Mouse (Mus musculus): Measurements from ENCODE around the gene Amh.
A peak's percentile ranks its signal among the peaks of the same experiment; 100 is the strongest.

The Amh gene

DNA sequence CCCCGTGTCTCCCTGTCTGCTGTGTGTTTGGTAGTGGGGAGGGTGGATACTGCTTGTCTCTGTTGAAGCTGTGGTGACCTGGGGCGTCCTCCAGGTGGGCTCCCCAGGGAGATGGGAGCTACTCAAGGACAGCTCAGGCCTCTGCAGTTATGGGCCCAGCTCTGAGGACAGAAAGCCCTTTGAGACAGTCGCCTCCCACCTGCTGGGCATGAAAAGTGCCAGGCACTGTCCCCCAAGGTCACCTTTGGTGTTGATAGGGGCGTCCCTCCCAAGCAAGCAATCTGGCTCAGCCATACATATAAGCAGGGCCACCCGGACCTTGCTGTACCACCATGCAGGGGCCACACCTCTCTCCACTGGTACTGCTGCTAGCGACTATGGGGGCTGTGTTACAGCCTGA, at the start of gene Amh:
Gene Amh (plus strand): TSS at position 328 of the 400 bp plus-strand sequence.
- no peak for DNase-seq

DNA sequence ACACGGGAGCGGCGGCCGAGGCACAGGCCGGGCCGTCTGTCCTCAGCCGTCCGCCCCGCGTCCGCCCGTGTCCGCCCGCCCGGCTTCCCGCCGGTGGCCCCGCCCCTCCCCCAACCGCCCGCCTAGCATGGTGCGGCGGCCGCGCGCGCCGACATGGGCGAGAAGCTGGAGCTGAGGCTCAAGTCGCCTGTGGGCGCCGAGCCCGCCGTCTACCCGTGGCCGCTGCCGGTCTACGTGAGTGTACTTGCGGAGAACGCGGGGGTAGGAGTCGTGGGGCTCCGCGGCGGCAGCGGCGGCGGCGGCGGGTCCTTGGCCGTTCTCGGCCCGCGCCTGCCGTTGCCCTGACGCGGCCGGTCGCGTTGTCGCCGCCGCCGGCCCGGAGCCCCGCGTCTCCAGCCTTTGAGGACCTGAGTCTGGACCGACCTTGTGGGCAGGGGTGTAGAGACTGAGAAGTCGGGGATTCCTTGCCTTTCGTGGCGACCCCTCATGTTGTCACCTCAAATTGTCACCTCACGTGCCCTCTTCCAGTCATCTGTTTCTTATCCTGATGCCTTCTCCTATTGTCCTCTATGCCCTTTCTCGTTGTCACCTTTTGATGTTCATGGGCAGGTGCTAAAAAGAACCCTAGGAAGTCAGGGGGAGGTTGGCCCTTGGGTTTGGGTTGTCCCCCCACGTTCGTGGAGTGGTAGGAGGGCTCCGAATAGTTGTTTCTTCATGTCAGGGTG, 49.6 kb upstream of the Amh start:
- DNase-seq, result no peak

DNA sequence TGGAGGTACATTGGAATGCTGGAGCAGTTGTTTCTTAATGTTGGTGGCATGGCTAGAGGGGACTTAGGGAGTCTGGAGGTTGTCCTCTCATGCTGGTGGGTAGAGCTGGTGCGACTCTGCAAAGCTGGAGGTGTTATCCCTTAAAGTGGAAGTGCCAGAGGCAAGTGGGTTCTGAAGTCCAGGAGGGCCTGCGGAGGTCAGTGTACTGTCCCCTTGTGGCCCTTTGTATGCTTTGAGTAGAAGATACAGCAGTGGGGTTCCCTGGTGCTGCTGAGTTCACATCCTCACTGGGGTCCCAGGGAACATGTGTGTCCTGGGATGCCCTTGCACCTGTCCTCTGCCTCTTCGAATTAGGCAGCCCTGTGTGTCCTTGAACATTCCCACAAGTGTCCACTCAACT, 48.9 kb upstream of the Amh start:
- peak in 1 of 2 experiments; percentile 18 for DNase-seq

DNA sequence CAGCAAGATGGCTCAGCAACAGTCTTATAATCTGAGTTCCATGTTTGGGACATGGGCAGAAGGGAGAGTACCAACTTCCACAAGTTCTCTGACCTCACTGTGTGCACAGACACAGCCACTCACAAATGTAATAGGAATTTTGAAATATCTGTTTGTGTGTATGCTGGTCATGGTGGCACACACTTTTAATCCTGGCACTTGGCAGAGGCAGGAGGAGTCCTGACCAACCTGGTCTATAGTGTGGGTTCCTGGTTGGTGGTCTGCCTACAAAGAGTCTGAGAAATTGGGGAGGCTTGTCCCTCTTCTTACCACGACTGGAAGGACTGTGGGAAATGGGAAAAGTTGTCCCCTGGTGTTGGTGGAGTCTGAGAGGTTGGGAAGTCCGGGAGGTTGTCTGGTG, 48.5 kb upstream of the Amh start:
- no peak for DNase-seq

DNA sequence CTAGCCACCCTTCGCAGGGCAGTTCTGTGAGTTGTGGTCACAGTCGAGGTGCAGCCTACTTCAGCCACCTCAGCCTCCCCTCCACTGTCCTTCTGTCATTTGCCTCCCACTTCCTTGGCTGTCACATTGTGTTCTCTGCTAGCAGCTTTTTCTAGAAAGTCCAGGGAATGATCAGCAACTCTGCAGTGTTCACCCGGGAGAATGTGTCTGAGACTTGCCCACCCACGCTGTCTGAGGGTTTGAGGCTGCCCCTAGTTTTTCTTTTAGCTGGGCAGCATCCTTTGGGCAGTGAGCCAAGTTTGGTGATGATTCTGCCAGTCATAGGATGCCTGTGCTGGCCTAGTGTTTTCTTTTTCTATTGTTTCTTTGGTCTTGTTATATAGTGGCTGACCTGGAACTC, 48.1 kb upstream of the Amh start:
- DNase-seq, result no peak

DNA sequence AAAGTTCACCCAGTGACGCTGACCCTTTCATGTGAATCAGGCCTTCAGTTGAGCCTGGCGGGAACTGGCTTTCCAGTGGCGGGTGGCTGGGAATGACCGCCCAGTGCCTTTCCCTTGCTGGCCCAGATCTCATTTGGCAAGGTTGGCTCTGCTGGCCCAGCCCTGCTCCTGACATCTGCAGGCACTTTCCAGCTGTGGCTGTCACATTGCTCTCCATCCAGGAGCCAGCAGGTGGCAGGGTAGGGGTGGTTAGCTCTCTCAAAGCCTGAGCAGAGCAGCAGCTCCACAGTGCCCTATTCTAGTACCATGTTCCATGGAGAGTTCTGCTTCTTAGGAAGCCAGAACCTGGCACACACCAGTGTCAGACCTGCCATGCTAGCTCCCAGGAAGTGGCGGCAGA, 47.3 kb upstream of the Amh start:
- DNase-seq, result peak; percentile 81 to 87

DNA sequence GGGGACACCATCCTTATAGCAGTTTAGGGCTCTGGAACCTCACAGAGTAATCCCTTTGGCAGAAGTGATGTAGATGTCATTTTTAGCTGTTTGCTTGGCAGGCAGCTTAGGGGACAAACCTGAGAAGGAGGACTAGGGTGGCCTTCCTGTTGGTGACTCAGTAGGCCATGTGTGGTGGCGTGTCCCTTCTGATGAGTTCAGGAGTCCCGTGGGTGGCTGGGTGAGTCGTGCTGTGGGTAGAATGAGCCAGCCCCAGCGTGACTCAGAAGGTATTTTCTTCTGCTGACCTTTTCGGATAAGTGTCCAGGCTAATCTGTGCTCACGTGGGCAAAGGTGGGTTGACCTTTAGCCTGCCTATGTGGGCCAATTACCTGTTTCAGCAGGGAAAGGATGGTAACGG, 46.4 kb upstream of the Amh start:
- no peak for DNase-seq

DNA sequence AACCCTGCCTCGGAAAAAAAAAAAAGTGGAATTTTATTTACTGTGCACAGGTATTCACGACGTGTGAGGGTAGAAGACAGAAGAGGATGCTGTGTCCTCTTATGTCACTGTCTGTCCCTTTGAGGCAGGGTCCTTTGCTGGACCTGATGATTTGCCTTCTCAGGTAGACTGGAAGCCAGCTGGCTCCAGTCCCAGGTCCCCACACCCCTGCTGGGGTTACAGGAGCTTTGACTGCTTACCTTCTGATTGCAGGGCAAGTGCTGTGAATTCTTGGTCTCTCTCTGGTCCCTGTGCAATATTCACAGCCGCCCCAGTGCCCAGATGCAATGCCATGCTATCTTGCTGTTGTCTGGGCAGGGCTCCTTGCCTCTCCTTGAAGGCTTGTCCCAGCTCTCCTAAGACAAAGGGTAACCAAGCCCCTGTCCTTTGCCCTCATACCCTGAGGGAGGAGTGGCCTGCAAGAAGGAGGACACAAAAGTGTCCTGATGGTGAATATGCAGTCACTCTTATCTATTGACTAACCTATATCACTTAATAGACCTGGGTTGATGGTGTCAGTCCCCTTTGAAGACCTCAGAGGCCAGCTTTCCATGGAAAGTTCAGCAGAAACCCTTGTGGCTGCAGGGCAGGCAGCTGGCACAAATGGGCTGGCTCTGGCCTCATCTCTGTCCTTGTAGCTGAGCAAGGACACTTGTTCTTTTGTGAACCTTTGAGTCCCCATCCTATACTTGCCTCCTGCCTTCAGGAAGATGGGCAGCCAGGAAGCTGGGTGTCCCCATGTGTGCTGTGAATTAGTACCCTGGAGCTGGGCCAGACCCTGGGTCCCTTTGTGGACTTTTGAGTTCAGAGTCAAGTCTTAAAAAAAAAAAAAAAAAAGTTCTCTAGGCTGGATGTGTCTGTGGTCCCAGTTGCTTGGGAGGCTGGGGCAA, 44.2 kb upstream of the Amh start:
- peak in 1 of 2 experiments; percentile 22 for DNase-seq

DNA sequence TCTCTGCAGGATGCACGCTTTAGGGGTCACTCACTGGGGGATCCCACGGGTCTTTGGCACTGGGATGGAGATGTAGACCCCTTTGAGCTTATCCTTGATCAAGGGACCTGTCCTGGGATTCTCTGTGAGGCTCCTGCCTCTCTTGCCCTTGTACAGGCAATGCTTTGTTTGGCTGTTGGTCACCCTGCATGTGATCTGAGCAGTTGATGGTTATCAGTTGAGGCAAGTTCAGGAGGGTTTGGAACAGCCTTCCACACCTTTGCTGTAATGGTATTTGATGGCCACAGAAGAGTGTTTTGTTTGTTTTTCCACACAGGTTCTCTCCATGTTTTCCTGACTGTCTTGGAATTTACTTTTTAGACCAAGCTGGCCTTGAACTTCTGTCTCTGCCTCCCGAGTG, 43.2 kb upstream of the Amh start:
- no peak for DNase-seq

DNA sequence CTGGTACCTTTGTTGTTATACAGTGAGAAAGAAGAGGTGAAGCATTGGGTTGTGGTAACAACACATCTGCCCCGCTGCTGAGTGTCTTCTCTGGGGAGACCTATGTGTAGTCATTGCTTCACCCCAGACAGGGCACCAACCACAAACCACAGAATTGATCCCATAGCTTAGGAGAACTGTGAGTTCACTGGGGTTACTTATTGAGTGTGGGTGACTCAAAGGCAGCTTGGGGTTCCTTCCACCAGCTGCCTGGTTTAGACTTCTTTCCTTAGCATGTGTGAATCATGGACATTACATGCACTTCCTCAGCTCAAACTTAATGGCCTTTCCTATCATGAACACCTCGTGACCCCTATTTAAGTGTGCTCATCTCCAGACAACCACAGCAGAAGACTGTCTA, 41.5 kb upstream of the Amh start:
- no peak for DNase-seq

DNA sequence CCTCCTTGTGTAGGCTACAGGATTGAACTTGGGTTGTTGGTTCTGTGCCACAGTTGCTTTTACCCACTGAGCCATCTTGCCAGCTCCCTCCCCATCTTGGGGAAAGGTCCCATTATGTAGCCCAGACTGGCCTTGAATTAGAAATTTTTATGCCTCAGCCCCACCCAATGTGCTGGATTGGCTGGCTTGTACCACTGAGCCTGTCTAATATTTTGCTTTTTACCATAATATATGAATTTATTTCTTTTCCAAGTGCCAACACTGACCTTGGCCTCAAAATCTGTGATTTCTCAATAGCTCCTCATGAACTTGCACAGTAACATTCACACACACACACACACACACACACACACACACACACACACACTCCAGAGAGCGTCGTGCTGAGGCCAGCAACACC, 39.3 kb upstream of the Amh start:
- DNase-seq, result no peak

DNA sequence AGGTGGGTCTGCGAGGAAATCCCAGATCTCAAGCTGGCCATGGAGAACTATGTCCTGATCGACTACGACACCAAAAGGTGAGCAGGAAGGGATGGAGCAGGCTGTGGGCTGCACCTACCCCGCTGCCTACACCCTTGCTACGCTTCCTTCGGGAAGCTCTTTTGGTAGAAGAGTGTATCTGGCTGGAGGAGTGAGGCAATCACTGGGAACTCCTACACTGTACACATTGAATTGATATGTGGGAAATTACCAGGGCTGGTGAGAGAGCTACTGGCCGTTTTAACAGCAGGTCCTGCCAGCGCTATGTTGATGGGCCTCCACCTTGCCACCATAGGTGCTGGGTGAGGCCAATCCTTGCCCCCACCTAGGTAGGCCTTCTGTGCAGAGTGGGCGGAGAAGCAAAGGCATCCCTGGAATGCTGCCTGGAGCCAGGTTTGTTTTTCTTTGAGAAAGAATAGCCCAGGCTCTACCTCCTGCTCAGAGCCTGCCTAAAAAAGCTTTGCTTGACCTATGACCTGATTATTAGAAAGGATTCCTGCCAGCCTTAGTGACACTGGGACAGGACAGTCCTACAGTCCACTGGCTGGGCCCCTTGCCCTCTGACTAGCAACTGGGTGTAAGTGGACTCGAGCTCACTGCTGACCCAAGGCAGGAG, 38.8 kb upstream of the Amh start:
- DNase-seq, result peak in 1 of 2 experiments; percentile 35

DNA sequence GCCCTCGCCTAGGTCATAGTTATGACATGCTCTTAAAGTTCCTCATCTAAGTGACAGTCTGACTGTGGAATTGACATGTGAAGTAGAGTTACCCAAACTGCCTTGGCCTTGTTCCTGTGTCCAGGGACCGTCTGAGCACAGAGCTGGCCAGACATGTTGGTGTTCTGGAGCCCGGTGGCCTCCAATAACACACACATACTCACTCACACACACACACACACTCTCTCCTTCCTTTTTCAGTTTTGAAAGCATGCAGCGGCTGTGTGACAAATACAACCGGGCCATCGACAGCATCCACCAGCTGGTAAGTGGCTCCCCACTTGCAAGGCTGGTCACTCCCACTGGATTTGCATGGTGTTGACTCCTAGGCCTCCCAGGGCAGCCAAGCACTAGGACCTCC, 36.7 kb upstream of the Amh start:
- no peak for DNase-seq

DNA sequence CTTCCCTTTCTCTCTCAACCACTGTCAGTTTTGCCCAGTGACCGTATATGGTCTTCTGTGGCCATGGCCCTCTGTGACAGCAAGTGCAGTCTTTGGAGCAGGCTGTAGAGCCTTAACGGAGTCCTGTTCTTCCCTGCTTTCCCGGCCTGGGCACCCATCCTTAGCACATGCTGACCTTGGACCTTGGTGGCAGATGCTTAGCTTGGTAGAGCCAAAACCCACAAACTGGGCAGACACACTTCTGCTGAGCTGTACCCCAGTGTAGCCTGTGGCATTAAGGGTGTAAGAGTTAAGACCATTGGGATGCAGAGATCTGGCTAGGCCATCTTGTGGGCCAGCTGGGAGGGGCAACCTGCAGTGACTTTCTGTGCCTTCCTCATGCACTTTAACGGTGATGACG, 31.2 kb upstream of the Amh start:
- DNase-seq, result no peak

DNA sequence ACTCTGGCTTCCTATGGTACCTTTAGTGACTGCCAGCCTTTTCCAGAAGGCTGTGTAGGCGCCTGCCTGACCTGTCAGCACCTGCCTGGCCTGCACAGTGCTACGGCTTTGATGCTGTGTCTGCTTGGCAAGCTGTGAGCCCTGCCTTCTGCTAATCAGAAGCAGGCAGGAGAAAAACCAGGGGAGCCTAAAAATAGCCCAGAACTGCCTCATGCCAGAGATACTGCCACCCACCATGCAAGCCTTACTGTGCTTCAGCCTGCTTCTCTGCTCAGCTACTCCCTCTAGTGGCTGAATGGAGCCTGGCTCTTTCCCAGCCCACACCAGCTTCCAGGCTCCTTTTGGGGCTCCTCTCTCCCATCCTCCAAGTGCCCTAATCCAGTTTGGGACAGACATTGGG, 30.5 kb upstream of the Amh start:
- peak; percentile 81 to 84 for DNase-seq

DNA sequence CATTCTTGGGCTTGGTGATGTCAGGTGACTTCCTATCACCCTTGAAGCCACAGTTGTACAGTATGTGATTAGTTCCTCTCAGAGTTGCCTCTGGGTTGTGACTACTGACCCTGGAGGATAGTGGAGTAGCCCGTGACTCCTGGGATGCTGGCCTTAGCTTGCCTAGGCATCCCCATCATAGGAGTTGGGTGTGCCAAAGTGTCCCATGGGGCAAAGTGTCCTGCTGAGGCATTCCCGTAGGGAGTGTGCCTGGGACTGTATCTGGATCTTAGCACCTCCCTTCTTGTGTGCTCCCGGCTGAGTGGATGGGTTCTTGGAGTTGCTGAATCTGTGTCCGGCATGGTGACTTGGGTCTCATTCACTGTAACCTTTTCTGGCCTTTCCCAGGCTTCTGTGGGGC, 30.1 kb upstream of the Amh start:
- no peak for DNase-seq

DNA sequence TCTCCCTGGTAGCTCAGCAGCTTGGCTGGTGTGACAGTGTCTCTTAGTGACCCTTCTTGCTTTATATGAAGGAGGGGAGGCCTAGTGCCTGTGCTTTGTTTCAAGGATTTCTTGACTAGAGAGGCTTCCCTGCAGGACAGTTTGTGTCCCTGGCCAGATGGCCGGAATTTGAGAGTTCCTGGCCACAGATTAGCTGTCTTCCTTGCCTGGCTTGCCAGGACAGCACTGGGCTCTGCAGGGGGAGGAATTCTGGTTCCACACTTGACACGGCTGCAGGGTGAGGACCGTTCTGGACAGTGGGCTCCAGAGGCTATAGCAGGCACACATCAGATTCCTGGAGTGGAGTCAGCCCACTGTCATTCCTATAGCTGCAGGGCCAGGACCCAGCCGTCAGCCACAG, 29.3 kb upstream of the Amh start:
- no peak for DNase-seq

DNA sequence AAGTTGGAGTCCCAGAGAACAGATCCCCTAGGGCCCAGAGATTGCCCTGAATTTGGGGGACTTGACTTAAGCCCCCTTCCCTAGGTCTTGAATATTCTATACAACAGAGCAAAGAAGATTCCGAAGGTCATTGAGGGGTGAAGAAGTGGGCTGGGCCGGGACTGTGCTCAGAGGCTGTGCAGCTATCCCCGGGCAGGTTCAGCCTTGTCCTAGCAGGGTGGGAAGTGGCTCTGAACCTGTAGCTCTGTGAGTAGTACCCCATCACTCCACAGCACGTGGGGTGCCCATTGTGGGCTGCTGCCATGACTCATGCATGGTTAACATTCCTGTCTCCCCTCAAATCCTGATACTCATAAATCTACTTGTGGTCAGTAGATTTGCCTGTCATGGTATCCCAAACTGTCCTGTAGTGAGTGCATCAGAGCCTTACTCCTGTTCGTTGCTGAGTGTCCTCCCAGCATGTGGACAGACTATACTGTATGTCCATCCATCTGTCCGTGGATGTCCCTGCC, 28.6 kb upstream of the Amh start:
- DNase-seq, result no peak

DNA sequence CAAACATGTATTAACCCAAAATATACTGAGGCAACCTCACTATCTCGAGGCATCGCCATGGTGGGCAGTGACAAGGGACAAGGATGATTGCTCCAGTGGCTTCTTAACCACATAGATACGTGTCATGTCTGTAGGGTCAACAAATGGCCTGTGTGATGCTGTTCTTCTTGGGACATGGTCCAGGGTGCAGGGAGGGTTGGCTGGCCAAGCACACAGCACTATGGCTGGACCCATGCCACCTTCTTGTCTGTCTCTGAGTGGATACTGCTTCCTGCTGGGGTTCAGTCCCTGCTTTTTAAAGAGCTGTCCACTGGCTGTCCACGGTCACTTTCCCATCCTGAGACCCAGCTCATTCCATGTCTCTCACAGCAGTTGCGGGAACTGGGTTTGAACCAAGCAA, 27.9 kb upstream of the Amh start:
- no peak for DNase-seq

DNA sequence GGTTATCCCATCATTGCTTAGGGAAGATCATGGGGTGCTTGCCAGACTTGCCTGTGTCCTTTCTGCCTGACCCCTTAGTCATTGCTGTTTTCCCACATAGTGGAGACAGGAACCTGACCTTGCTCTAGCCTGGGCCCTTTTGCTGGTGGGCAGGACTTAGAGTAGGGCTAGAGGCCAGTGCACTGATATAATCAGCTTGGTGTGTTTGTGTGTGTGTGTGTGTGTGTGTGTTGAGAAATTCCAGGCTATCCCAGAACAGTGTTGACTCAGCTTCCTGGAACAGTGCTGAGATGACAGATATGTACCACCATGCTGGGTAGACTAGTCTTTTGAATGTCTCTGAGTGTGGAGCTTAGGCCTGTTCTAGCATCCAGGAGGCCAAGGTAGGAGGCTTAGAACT, 25.5 kb upstream of the Amh start:
- DNase-seq, result no peak

DNA sequence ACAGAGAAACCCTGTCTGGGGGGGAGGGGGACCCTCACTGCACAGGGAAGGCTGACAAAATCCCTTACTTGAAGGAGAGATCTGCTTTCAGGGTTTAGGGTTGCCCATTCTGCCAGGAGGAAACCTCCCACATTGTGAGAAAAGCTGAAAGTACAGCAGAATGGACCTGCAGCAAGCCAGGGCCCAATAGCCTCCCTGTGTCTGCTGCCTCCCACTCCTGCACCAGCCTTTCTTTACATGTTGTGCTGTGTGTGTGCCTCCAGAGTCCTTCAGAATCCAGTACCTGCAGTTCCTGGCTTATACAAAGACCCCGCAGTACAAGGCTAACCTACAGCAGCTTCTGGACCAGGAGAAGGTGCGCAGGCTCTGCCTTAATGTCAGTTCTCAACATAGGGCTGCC, 20.7 kb upstream of the Amh start:
- no peak for DNase-seq

DNA sequence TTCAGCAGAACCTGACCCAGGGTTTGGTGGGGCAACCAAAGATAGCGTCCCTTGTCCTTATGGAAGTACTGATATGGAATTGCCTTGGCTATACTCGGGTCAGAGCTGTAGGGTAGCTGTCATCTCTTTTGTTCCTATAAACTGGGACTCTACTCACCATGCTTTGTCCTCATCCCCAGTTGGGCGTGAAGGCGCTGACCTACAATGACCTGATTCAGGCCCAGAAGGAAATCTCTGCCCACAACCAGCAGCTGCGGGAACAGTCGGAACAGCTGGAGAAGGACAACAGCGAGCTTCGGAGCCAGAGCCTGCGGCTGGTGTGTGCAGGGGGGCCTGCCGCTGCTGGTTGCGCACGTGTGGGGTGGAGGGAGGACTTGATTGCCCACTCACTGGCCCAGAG, 20.2 kb upstream of the Amh start:
- DNase-seq, result no peak

DNA sequence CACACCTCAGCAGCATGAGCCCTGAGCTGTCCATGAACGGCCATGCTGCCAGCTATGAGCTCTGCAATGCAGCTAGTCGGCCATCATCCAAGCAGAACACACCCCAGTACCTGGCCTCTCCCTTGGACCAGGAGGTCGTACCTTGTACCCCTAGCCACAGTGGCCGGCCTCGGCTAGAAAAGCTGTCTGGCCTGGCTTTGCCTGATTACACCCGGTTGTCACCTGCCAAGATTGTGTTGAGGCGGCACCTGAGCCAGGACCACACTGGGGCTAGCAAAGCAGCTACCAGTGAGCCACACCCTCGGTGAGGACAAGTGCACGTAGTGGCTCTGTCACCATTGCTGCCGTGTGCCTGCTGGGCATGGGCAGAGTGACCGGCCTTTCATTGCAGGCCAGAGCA, 19.1 kb upstream of the Amh start:
- DNase-seq, result no peak

DNA sequence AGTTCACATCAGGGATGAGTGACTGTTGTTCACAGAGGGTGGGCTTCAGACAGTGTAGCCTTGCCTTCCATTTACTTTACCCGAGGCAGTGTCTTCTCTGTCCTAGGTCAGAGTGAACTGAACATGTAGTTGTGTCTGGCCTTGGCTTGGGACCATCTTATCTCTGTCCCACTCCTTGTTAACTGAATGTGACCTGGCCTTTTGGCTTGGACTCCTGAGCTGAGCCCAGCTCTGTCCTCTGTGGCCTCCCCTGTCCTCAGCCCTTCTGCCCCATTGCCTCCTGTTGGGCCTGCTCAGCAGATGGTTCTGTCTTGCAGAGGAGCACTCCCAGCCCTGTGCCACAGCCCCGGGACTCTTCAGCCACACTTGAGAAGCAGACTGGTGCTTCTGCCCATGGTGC, 17.5 kb upstream of the Amh start:
- no peak for DNase-seq
